Mouse (Mus musculus): Measurements from ENCODE around the gene Vmn1r233.

GRCm38 (mm10) chr17:20965421-20965820 is 30.8 kb downstream of the Vmn1r233 start:
- TF ChIP-seq CTCF (IDR thresholded peaks at IDR 0.05), result no peak
- TF ChIP-seq EP300 (IDR thresholded peaks at IDR 0.05), result no peak

Measured in lung, postnatal 0 days (tissue).